Mouse (Mus musculus): ENCODE results near the gene Adgrg6. TPM values are rescaled to one million over a fixed set of nuclear protein-coding genes. Genes with fewer than 3 reads are reported as not detected.

Gene Adgrg6
- polyA plus RNA-seq, 1 experiment from 2014 or later: 2.0 TPM

DNA sequence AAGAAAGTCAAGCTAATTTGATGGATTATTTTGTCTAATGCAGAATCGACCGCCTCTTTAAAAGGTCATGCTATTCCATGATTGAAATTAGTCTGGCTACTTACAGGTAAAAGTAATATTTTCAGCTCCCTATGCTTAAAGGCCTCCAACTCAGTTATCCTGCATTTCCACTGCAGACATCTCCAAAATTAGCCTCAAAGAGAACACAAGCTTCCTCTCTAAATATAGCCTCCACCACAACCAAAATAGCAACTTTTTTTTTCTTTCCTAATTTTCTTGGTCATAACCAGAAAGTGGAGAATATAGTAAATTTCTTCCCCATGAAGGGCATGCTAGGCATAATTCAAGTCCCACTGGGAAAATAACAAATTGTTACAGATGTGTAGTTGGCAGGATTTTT is 182.2 kb downstream of the Adgrg6 start:
- H3K27ac ChIP-seq (replicated peaks): no peak overlapping the region
- H3K4me3 ChIP-seq (replicated peaks): no peak overlapping the region
- H3K9ac ChIP-seq (replicated peaks): no peak overlapping the region
- no peaks in the 10 kb centered on the region for H3K9me3 ChIP-seq (replicated peaks)
- H3K4me1 ChIP-seq: no peaks in the 10 kb centered on the region
- no peaks in the 10 kb centered on the region for H3K36me3 ChIP-seq
- no peaks in the 10 kb centered on the region for H3K27me3 ChIP-seq (replicated peaks)
- H3K4me2 ChIP-seq: no peak overlapping the region
- ATAC-seq (ENCODE audit: low FRiP score): no peak
- 96% methylated on average over 2 of the region's 2 CpGs for WGBS

- no peak overlapping the region for H3K9ac ChIP-seq (replicated peaks)
- no peak for ATAC-seq (ENCODE audit: low FRiP score)
- H3K4me2 ChIP-seq: no peak overlapping the region
- no peaks in the 10 kb centered on the region for H3K27me3 ChIP-seq (replicated peaks)
- 33% methylated on average over 3 of the region's 3 CpGs for WGBS
- H3K9me3 ChIP-seq (replicated peaks): no peaks in the 10 kb centered on the region
- no peaks in the 10 kb centered on the region for H3K36me3 ChIP-seq
- H3K4me3 ChIP-seq (replicated peaks): no peak overlapping the region
- H3K27ac ChIP-seq (replicated peaks): no peak overlapping the region
- no peaks in the 10 kb centered on the region for H3K4me1 ChIP-seq
Measured at GRCm38 (mm10) chr10:14358271-14358670, 187.2 kb downstream of the Adgrg6 start.

Other genes starting within 250 kb of the Adgrg6 start
- 173 and 187 TPM in 2 replicates for gene Vta1, start 159.9 kb upstream of the Adgrg6 start, polyA plus RNA-seq (2015; fragmentation: Nextera tagmentation; extraction: Ambion mirVana)
- 2.8 and 3.4 TPM in 2 replicates for gene Nmbr, start 159.9 kb upstream of the Adgrg6 start, polyA plus RNA-seq (2015; fragmentation: Nextera tagmentation; extraction: Ambion mirVana)
- gene Gje1, start 172.6 kb upstream of the Adgrg6 start, polyA plus RNA-seq (2015; fragmentation: Nextera tagmentation; extraction: Ambion mirVana): not detected in 2 replicates